Mouse (Mus musculus): ENCODE results near the gene Slc37a1.
A peak's percentile ranks its signal among the peaks of the same experiment; 100 is the strongest.

The Slc37a1 gene

GRCm38 (mm10) chr17:31318906-31319767 lies 32.5 kb downstream of the Slc37a1 start:
- no peak for DNase-seq

- no peak for DNase-seq
Observed at GRCm38 (mm10) chr17:31321425-31321824, 34.8 kb downstream of the Slc37a1 start.

- peak; percentile 54 for DNase-seq
Observed at GRCm38 (mm10) chr17:31322446-31322845, 35.9 kb downstream of the Slc37a1 start.

DNA sequence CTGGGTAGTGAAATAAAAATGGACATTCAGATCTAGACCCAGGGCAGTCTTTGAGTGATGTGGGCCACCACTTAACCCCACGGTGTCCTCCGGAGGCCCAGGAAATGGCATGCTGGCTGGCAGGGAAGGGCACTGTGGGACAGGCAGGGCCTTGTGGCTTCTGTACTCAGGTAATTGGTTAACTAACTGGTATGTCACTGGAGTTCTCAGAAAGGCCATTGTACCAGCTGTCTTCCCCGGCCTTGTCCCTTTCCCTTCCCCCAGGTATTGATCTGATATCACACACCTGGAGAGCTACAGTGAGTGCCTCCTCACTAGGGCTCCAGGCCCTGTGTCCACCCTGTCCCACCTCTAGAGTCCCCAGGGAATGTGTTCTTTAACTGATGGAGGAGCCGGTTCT lies 36.8 kb downstream of the Slc37a1 start:
- DNase-seq = no peak

DNA sequence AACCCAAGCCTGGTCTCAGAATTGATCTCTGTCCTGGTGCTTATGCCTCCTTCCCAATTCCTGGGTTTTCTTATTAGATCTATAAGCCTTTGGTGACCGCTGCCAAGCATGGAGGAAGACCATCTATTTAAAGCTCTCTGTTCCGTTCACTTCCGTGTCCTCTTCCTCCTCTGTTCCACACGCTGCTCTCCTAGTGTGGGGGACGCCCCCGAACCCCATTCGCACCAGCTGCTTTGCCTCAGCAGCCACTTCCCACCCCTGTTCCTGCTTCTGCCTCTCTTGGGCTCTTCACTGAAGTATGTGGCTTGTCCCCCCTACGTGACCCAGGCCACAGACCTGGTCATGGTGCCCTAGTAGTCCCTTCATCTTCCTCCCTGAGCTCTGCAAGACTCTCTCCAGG lies 37.6 kb downstream of the Slc37a1 start:
- no peak for DNase-seq

DNA sequence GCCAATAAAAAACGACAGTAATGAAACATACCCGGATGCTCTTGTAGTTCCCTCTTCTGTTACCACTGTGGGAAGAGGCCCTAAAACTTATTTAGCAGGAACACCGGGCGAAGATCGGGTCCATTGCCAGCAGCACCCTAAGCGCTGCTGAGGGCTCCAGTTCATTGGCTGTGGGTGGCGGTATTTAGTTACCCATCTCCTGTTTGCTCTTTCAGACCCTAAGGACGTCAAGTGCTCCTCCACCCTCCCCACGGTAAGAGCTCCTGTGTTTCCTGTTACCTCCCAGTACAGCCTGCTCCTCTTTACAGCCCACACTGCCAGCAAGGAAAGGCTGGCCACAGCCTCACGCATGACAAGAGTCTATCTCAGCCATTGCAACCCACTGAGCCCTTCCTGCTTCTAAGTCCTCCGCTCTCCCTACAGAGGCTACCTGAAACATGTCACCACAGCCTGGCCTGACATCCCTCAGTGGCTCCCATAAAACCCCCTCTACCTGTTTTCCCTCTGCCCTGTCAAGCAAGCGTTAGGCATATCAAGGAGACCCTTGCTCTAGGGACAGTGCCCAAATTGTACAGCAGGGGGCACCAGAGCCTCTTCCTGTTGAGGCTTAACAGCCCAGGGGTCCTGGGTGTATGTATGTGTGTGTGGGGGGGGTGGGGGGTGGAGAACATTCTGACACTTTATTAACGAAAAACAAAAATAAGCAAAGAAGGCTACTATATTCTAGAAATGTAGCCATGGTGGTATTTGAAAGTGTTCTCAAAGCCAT lies 39.0 kb downstream of the Slc37a1 start:
- peak; percentile 42 for DNase-seq

DNA sequence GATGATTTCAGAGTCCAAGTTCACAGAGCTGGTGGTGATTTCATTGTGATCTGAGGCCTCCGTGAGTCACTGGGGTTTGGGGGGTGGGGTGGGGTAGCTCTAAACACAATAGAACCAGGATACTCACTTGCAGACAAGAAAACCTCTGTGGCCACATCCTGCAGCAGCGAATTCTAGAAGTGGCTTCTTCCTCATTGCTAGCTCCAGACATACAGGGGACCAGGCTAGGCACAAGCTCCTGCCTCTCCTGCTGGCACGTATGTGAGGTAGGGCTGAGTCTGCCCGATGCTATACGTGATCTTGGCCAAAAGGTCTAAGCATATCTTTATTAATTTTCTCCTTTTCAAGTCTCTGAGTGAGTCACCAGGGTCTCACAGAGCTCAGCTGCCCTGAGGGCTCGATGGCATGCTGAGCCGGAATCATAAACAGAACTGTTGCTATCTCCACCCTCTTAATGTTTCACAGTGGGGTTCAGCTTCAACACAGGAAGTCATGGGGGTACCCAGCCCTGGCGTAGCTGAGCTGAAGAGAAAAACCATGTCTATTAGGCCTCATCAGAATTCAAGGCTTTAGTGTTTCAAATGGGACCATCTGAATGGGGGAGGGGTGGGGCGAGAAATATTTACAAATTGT lies 39.7 kb downstream of the Slc37a1 start:
- DNase-seq = no peak

DNA sequence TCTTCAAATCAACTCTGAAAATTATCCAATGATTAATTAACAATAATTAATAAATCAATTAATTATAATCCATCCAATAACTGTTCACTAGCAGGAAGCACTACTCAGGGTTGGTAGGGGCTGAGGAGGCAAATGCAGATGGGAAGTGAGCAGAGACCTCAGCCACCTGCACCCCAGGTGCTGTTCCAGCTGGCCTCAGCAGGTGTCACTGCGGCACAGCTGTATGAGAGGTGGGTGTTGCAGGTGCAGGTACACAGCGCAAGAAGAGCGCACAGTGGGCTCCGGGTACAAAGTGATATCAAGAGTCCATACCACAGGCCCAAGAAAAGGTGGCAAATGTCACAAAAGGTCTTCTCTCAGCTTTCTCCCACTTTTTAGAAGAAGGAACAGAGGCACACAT lies 41.9 kb downstream of the Slc37a1 start:
- DNase-seq = peak; percentile 48

DNA sequence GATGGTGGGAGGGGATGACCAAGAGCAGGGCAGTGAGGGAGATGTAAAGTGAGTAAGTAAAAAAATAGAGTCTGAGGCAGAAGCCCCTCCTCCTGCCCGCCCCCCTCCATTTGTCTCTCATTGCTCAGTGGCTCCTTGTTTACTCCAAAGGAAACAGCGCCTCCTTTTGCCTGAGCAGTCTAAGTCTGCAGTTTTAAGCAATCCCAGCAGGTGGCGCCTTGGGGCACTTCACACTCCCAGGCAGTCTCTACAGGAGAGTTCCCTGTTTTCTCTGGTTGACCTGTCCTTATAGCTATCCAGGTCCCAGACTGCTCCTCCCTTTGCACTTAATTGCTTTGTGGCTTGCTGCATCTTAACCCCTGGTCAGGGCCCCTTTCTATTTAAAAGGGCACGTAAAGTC lies 44.0 kb downstream of the Slc37a1 start:
- peak; percentile 76 for DNase-seq

DNA sequence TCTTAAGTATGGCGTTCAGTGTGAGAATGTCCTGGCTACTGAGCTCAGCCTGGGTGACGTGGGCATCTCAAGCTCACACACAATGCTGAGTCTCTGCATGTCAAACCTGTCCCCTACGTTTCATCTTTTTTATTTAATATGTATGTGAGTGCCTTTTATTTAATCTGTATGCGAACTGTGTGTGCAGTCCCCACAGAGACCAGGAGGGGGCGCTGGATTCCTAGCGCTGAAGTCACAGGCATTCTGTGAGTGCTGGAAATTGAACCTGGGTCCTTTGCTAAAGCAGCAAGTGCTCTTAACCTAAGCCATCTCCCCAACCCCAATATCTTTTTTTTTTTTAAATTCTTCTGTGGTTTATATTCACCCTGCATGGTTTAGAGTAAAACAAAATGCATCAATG lies 44.7 kb downstream of the Slc37a1 start:
- no peak for DNase-seq

DNA sequence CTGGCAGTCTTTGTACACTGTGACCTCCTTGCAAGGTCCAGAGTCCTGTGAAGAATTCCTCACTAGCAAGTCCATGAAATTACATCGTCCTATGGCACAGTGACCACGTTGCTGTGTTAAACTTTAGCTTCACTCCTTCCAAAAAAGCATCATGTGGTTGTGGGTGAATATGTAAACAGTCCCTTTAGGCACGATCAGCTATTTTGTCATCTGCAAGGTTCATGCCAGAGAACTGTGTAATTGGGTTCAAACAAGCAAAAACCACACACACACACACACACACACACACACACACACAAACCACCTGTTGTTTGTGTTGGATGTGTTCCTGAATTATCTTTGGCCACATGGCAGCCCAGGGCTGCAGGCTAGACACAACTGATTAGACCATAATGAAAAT lies 45.3 kb downstream of the Slc37a1 start:
- peak; percentile 81 for DNase-seq

DNA sequence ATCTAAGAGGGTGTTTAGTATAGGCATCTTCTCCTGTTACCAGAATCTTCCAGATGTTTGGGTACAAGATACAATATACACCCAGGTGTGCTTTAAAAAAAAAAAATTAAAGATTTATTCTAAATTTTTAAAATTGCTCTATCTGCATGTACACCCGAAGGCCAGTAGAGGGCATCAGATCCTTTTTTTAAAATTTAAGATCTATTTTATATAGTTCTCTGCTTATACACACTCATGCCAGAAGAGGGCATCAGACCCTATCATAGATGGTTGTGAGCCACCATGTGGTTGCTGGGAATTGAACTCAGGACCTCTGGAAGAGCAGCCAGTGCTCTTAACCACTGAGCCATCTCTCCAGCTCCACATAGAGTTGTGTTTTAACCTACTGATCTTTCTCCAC lies 45.7 kb downstream of the Slc37a1 start:
- no peak for DNase-seq

DNA sequence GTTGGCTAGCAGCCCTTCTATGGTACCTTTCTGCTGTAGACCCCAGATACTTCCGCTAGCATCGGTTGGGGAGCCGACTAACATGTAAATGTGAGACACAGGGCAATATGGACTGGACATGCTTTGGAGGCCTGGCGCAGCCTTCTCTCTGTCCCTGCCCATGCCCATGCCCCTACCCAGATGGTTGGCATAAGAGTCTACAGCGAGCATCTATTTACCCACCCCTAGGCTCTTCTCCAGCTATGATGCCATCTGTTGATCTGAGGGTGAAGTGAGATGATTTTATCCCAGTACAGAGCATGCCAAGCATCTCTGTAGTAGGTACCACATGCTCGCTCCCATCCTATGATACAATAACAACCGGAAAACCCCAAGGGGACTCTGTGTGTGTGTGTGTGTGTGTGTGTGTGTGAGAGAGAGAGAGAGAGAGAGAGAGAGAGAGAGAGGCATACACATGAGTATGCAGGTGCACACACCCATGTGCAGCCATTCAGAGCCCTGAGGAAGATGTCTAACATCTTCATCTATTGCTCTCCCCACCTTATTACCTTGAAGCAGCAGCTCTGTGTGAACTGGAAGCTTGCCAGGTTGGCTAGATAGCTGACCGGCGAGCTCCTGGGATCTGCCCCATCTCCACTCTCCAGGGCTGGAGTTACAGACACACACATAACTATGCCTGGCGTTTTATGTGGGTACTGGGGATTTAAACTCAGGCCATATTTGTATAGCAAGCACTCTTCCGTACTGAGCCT lies 48.1 kb downstream of the Slc37a1 start:
- no peak for DNase-seq

- DNase-seq = peak; percentile 47
Observed at GRCm38 (mm10) chr17:31335344-31336080, 48.9 kb downstream of the Slc37a1 start.

GRCm38 (mm10) chr17:31339769-31340168 lies 53.2 kb downstream of the Slc37a1 start:
- DNase-seq = no peak

- DNase-seq = no peak
Observed at GRCm38 (mm10) chr17:31342191-31342590, 55.6 kb downstream of the Slc37a1 start.

DNA sequence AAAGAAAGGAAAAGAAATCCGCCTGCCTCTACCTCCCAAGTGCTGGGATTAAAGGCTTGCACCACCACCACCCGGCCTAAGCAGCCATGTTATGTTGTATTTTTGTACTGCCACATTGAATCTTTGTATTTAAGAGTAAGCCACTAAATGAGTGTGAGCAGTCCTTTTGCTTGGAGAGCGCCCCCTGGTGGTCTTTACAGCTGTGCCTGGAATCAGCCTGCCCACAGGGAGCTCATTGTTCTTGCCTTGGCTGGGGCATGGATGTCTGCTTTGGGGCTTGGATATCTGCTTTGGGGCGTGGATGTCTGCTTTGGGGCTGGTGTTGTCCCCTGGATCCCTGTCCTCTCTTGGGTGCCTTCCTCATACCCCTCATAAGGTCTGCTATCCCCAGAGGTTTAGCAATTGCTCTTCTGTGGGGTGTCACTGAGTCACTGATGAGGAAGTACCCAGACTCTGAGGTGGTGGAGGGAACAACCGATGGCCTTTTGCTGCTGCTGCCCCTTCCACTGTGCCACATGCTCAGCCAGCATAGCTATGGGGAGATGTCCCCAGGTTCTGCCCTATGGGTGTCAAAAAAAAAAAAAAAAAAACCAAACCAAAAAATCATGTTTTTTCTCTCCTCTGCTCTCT lies 57.7 kb downstream of the Slc37a1 start:
- peak; percentile 75 for DNase-seq

DNA sequence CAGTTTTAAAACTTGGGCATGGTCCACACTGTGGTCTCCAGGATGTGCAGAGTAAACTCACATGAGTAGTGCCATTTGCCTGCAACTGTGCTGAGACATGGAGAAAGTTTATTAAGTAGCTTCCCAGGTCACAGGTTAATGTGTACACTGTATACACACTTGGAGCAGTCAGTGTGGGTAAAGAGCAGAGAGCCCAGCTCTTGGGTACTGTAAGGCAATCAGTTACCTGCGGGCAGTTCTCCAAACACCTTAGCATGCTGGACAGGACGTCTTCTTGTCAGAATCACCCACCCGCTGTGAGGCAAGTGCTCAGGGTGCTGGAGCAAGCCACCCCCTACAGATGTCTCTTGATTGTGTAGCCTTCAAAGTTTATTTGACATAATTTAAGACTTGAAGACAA lies 58.2 kb downstream of the Slc37a1 start:
- DNase-seq = peak; percentile 50

DNA sequence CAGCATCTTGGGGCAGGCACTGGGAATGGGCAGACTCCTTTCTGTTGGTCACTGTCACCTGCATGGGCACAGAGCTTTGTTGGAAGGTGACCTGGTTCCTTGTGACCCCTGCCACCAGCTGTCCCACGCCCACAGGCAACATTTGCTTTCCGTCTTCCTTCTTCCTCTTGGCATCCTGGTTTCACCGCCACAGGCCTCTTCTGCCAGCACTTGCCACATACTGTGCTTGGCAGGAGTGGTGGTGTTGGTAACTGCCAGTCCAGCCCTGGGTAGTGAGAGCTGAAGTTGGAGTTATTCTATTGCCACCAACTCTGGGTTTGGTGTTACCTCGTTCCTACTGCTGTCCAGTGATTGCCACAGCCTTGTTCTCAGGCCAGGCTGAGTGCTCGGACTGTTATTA lies 61.5 kb downstream of the Slc37a1 start:
- no peak for DNase-seq

DNA sequence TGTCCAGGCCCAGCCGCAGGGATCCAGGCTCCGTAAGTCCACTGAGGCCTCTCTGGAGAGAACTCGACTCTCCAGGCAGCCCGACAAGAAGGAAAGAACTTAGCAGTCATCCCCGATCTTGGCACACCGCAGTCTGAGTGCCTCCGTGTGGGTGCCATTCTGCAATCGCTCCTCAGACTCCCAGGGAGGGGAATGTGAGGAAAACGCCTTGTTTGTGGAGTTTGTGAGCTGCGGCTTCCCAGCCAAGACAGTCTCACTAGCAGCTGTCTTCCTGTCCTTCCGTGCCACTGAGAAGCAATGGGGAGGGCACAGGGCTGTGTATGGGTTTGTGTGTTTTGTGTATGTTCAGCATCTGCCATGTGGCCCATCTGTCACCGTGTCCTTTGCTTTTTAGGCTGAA lies 62.8 kb downstream of the Slc37a1 start:
- DNase-seq = no peak

- no peak for DNase-seq
Observed at GRCm38 (mm10) chr17:31351984-31352383, 65.4 kb downstream of the Slc37a1 start.

GRCm38 (mm10) chr17:31353255-31353654 lies 66.7 kb downstream of the Slc37a1 start:
- DNase-seq = no peak

Data from kidney, postnatal 14 days (tissue).